Mouse (Mus musculus): ENCODE measurements around the gene Rpl7a. TPM values are rescaled to one million over a fixed set of nuclear protein-coding genes. Genes with fewer than 3 reads are reported as not detected.
A peak's percentile ranks its signal among the peaks of the same experiment; 100 is the strongest.
"Not testable (repeated sequence)": the region's sequence is repeated elsewhere in the genome, so short reads cannot be mapped to it uniquely, and the experiment has no call there.

Gene Rpl7a
- 2,027 TPM for polyA plus RNA-seq (2012; fragmentation: generic; extraction: Trizol)

GRCm38 (mm10) chr2:26910124-26910993 is at the start of gene Rpl7a, which contains the start of gene Med22:
Gene Rpl7a (plus strand): TSS chr2:26910764.
Gene Med22 (minus strand): TSS chr2:26910677.
- TF ChIP-seq TCF3 (IDR thresholded peaks at IDR 0.05; ENCODE audit: insufficient read length, low read depth) (no peak), POLR2AphosphoS2 (IDR thresholded peaks at IDR 0.05; ENCODE audit: insufficient read length, low read depth) (peak; percentile 86), POLR2A (IDR thresholded peaks at IDR 0.05; ENCODE audit: insufficient read length, low read depth) (peak; percentile 77), SRF (IDR thresholded peaks at IDR 0.05; ENCODE audit: control insufficient read depth, insufficient read length, low read depth) (no peak), REST (IDR thresholded peaks at IDR 0.05; ENCODE audit: insufficient read depth, insufficient read length) (no peak), TCF12 (IDR thresholded peaks at IDR 0.05; ENCODE audit: insufficient read depth, poor library complexity, severe bottlenecking) (no peak)
- Histone ChIP-seq H3K36me3 (ENCODE audit: control insufficient read depth, insufficient read depth) (peaks cover 26% of the 10 kb centered on the region), H3K79me2 (ENCODE audit: control insufficient read depth, insufficient read depth) (peaks cover 54% of the 10 kb centered on the region), H3K4me3 (peak within 1 kb of the TSS; percentile 95), H3K4me2 (ENCODE audit: low read depth) (peak within 1 kb of the TSS; percentile 98), H3K27me3 (ENCODE audit: control insufficient read depth, insufficient read depth, insufficient read length) (no peaks in the 10 kb centered on the region), H3ac (ENCODE audit: control insufficient read depth, insufficient read length) (peak within 1 kb of the TSS; percentile 66)

- H3K4me2 ChIP-seq (ENCODE audit: low read depth), result no peak overlapping the region
- H3K27me3 ChIP-seq (ENCODE audit: control insufficient read depth, insufficient read depth, insufficient read length), result peaks cover 20% of the 10 kb centered on the region
- H3K4me3 ChIP-seq, result no peak overlapping the region
- no peaks in the 10 kb centered on the region for H3K36me3 ChIP-seq (ENCODE audit: control insufficient read depth, insufficient read depth)
- H3K79me2 ChIP-seq (ENCODE audit: control insufficient read depth, insufficient read depth), result no peaks in the 10 kb centered on the region
- TF ChIP-seq TCF12 (IDR thresholded peaks at IDR 0.05; ENCODE audit: insufficient read depth, poor library complexity, severe bottlenecking), result no peak
- TF ChIP-seq POLR2A (IDR thresholded peaks at IDR 0.05; ENCODE audit: insufficient read length, low read depth), result no peak
- no peak for TF ChIP-seq REST (IDR thresholded peaks at IDR 0.05; ENCODE audit: insufficient read depth, insufficient read length)
- no peak for TF ChIP-seq E2F4 (IDR thresholded peaks at IDR 0.05; ENCODE audit: insufficient read depth)
- TF ChIP-seq TCF3 (IDR thresholded peaks at IDR 0.05; ENCODE audit: insufficient read length, low read depth), result no peak
- no peak for TF ChIP-seq POLR2AphosphoS2 (IDR thresholded peaks at IDR 0.05; ENCODE audit: insufficient read length, low read depth)
- no peak for TF ChIP-seq USF1 (IDR thresholded peaks at IDR 0.05; ENCODE audit: low read depth)
- no peak for TF ChIP-seq MYOG (IDR thresholded peaks at IDR 0.05; ENCODE audit: control insufficient read depth in 1 of 3, insufficient read depth in 1 of 3, insufficient read length in 2 of 3, low read depth in 2 of 3)
- TF ChIP-seq CEBPB (IDR thresholded peaks at IDR 0.05; ENCODE audit: insufficient read depth, poor library complexity, severe bottlenecking), result no peak
- H3ac ChIP-seq (ENCODE audit: control insufficient read depth, insufficient read length), result no peak overlapping the region
Measured at GRCm38 (mm10) chr2:26862856-26863255, 47.7 kb upstream of the Rpl7a start.

GRCm38 (mm10) chr2:26864879-26865278 is 45.7 kb upstream of the Rpl7a start, which contains the start of gene Abo:
Gene Abo (minus strand): TSS chr2:26864979.
- Histone ChIP-seq H3K36me3 (ENCODE audit: control insufficient read depth, insufficient read depth) (no peaks in the 10 kb centered on the region), H3K79me2 (ENCODE audit: control insufficient read depth, insufficient read depth) (no peaks in the 10 kb centered on the region), H3K4me3 (no peak within 1 kb of the TSS), H3ac (ENCODE audit: control insufficient read depth, insufficient read length) (no peak within 1 kb of the TSS), H3K4me2 (ENCODE audit: low read depth) (no peak within 1 kb of the TSS), H3K27me3 (ENCODE audit: control insufficient read depth, insufficient read depth, insufficient read length) (peaks cover 40% of the 10 kb centered on the region)
- no peak for TF ChIP-seq MYOG (IDR thresholded peaks at IDR 0.05; ENCODE audit: control insufficient read depth in 1 of 3, insufficient read depth in 1 of 3, insufficient read length in 2 of 3, low read depth in 2 of 3)
- no peak for TF ChIP-seq SRF (IDR thresholded peaks at IDR 0.05; ENCODE audit: control insufficient read depth, insufficient read length, low read depth)
- TF ChIP-seq POLR2A (IDR thresholded peaks at IDR 0.05; ENCODE audit: insufficient read length, low read depth), result no peak
- no peak for TF ChIP-seq MAX (IDR thresholded peaks at IDR 0.05; ENCODE audit: low read depth)
- TF ChIP-seq TCF12 (IDR thresholded peaks at IDR 0.05; ENCODE audit: insufficient read depth, poor library complexity, severe bottlenecking), result no peak
- no peak for TF ChIP-seq TCF3 (IDR thresholded peaks at IDR 0.05; ENCODE audit: insufficient read length, low read depth)
- no peak for TF ChIP-seq REST (IDR thresholded peaks at IDR 0.05; ENCODE audit: insufficient read depth, insufficient read length)
- no peak for TF ChIP-seq CEBPB (IDR thresholded peaks at IDR 0.05; ENCODE audit: insufficient read depth, poor library complexity, severe bottlenecking)
- TF ChIP-seq USF1 (IDR thresholded peaks at IDR 0.05; ENCODE audit: low read depth), result no peak
- TF ChIP-seq MYOD1 (IDR thresholded peaks at IDR 0.05; ENCODE audit: control insufficient read depth in 1 of 3, insufficient read length in 2 of 3, low read depth in 2 of 3), result no peak
- TF ChIP-seq E2F4 (IDR thresholded peaks at IDR 0.05; ENCODE audit: insufficient read depth), result no peak
- TF ChIP-seq POLR2AphosphoS2 (IDR thresholded peaks at IDR 0.05; ENCODE audit: insufficient read length, low read depth), result no peak

GRCm38 (mm10) chr2:26870666-26871065 is 39.9 kb upstream of the Rpl7a start:
- H3ac ChIP-seq (ENCODE audit: control insufficient read depth, insufficient read length), result no peak overlapping the region
- TF ChIP-seq TCF3 (IDR thresholded peaks at IDR 0.05; ENCODE audit: insufficient read length, low read depth) (no peak), MYOG (IDR thresholded peaks at IDR 0.05; ENCODE audit: control insufficient read depth in 1 of 3, insufficient read depth in 1 of 3, insufficient read length in 2 of 3, low read depth in 2 of 3) (no peak), REST (IDR thresholded peaks at IDR 0.05; ENCODE audit: insufficient read depth, insufficient read length) (no peak), CEBPB (IDR thresholded peaks at IDR 0.05; ENCODE audit: insufficient read depth, poor library complexity, severe bottlenecking) (no peak)
- no peak overlapping the region for H3K4me3 ChIP-seq
- peaks cover 47% of the 10 kb centered on the region for H3K27me3 ChIP-seq (ENCODE audit: control insufficient read depth, insufficient read depth, insufficient read length)
- no peak overlapping the region for H3K4me2 ChIP-seq (ENCODE audit: low read depth)
- H3K36me3 ChIP-seq (ENCODE audit: control insufficient read depth, insufficient read depth), result no peaks in the 10 kb centered on the region
- no peaks in the 10 kb centered on the region for H3K79me2 ChIP-seq (ENCODE audit: control insufficient read depth, insufficient read depth)

- Histone ChIP-seq H3K4me3 (no peak overlapping the region), H3K79me2 (ENCODE audit: control insufficient read depth, insufficient read depth) (no peaks in the 10 kb centered on the region), H3ac (ENCODE audit: control insufficient read depth, insufficient read length) (no peak overlapping the region), H3K27me3 (ENCODE audit: control insufficient read depth, insufficient read depth, insufficient read length) (peaks cover 13% of the 10 kb centered on the region), H3K36me3 (ENCODE audit: control insufficient read depth, insufficient read depth) (no peaks in the 10 kb centered on the region), H3K4me2 (ENCODE audit: low read depth) (no peak overlapping the region)
- TF ChIP-seq MYOD1 (IDR thresholded peaks at IDR 0.05; ENCODE audit: control insufficient read depth in 1 of 3, insufficient read length in 2 of 3, low read depth in 2 of 3), result no peak
- TF ChIP-seq MYOG (IDR thresholded peaks at IDR 0.05; ENCODE audit: control insufficient read depth in 1 of 3, insufficient read depth in 1 of 3, insufficient read length in 2 of 3, low read depth in 2 of 3), result no peak
- no peak for TF ChIP-seq TCF3 (IDR thresholded peaks at IDR 0.05; ENCODE audit: insufficient read length, low read depth)
- no peak for TF ChIP-seq USF1 (IDR thresholded peaks at IDR 0.05; ENCODE audit: low read depth)
- no peak for TF ChIP-seq SRF (IDR thresholded peaks at IDR 0.05; ENCODE audit: control insufficient read depth, insufficient read length, low read depth)
Measured at GRCm38 (mm10) chr2:26878571-26878970, 32.0 kb upstream of the Rpl7a start.

- peaks cover 20% of the 10 kb centered on the region for H3K36me3 ChIP-seq (ENCODE audit: control insufficient read depth, insufficient read depth)
- not testable (repeated sequence) for H3ac ChIP-seq (ENCODE audit: control insufficient read depth, insufficient read length); H3K27me3 ChIP-seq (ENCODE audit: control insufficient read depth, insufficient read depth, insufficient read length); H3K4me3 ChIP-seq; H3K4me2 ChIP-seq (ENCODE audit: low read depth); H3K79me2 ChIP-seq (ENCODE audit: control insufficient read depth, insufficient read depth)
Measured at GRCm38 (mm10) chr2:26885541-26885940, 25.0 kb upstream of the Rpl7a start.

GRCm38 (mm10) chr2:26886170-26886569 is 24.4 kb upstream of the Rpl7a start:
- not testable (repeated sequence) for H3ac ChIP-seq (ENCODE audit: control insufficient read depth, insufficient read length); H3K27me3 ChIP-seq (ENCODE audit: control insufficient read depth, insufficient read depth, insufficient read length); H3K79me2 ChIP-seq (ENCODE audit: control insufficient read depth, insufficient read depth); H3K4me2 ChIP-seq (ENCODE audit: low read depth); H3K4me3 ChIP-seq
- H3K36me3 ChIP-seq (ENCODE audit: control insufficient read depth, insufficient read depth), result peaks cover 22% of the 10 kb centered on the region

Data from myocyte (in vitro differentiated cells).